Mouse (Mus musculus) cerebellum, adult 2 months (tissue): ENCODE measurements around the gene Ak9.

Experiments
- CTCF ChIP-seq: fragments of 200-500 bp; IDR thresholded peaks from 2 replicates; pipeline ENCODE4 v1.5.1; 2011; ENCODE audit warnings: low read depth, mild to moderate bottlenecking, control low read depth, low read length, moderate library complexity, borderline replicate concordance; ENCODE audit not compliant: insufficient read depth
- POLR2A ChIP-seq: fragments of 200-500 bp; IDR thresholded peaks from 2 replicates; pipeline ENCODE4 v1.6.1; 2011; ENCODE audit warnings: low read length, control low read depth, borderline replicate concordance; ENCODE audit not compliant: insufficient read depth

DNA sequence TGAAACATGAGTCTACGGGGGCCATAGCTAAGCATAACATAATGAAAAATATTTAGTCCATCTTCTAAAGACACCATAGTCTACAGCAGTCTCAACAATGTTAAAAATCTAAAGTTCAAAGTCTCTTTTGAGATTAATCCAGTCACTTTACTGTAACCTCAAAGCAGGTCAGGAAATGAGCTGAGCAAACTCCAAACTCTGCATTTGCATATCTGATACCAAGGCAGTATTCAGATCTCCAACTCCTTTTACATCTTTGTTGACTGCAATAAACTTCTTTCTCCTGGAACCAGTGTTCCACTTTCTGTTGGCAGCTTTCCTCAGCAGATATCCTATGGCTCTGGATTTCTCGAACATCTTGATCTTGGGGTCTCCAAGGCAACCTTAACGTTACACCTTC, 166.9 kb downstream of the Ak9 start:
- no peak for TF ChIP-seq CTCF
- no peak for TF ChIP-seq POLR2A
